Mouse (Mus musculus) limb, embryonic 14.5 days (tissue): ENCODE data around the gene Pitpnb. TPM values are rescaled to one million over a fixed set of nuclear protein-coding genes. Genes with fewer than 3 reads are reported as not detected.
A peak's percentile ranks its signal among the peaks of the same experiment; 100 is the strongest.

Experiments used
- ATAC-seq: fragments of 200-750 bp; cut with Nextera tagmentation; 2 replicates; pipeline ENCODE4 v1.8.0; 2017; ENCODE audit warnings: low read depth, moderate number of reproducible peaks, moderate TSS enrichment; ENCODE audit not compliant: low FRiP score
- DNase-seq: peaks from one replicate; pipeline ENCODE4 v3.0.0-alpha.2; 2015; ENCODE audit warnings: low spot score
- H3K27ac ChIP-seq: fragments of 300-500 bp; sonication (generic); replicated peaks from 2 replicates; pipeline ENCODE4 v1.5.1; 2014; ENCODE audit warnings: low read depth, mild to moderate bottlenecking, low read length, moderate library complexity, mixed read lengths
- H3K27me3 ChIP-seq: fragments of 300-500 bp; sonication (generic); 2 replicates; pipeline ENCODE4 v1.6.1; 2014; ENCODE audit warnings: low read length, mixed read lengths; ENCODE audit not compliant: control insufficient read depth, insufficient read depth
- H3K36me3 ChIP-seq: fragments of 300-500 bp; sonication (generic); 2 replicates; pipeline ENCODE4 v1.6.1; 2014; ENCODE audit warnings: mild to moderate bottlenecking, low read length, moderate library complexity, mixed read lengths; ENCODE audit not compliant: control insufficient read depth, insufficient read depth
- H3K4me1 ChIP-seq: fragments of 300-500 bp; sonication (generic); 2 replicates; pipeline ENCODE4 v1.6.1; 2014; ENCODE audit warnings: antibody characterized with exemption, low read length, mixed read lengths; ENCODE audit not compliant: control insufficient read depth, insufficient read depth
- H3K4me2 ChIP-seq: fragments of 300-500 bp; sonication (generic); replicated peaks from 2 replicates; pipeline ENCODE4 v1.6.1; 2014; ENCODE audit warnings: low read depth, mild to moderate bottlenecking, low read length, moderate library complexity; ENCODE audit not compliant: severe bottlenecking
- H3K4me3 ChIP-seq: fragments of 300-500 bp; sonication (generic); replicated peaks from 2 replicates; pipeline ENCODE4 v1.5.1; 2014; ENCODE audit warnings: low read length
- H3K9ac ChIP-seq: fragments of 300-500 bp; sonication (generic); 2 replicates; pipeline ENCODE4 v1.6.1; 2014; ENCODE audit warnings: mild to moderate bottlenecking, low read depth, low read length, moderate library complexity; ENCODE audit not compliant: severe bottlenecking
- H3K9me3 ChIP-seq: fragments of 300-500 bp; sonication (generic); 2 replicates; pipeline ENCODE4 v1.6.1; 2016; ENCODE audit warnings: low read length; ENCODE audit not compliant: control insufficient read depth
- POLR2A ChIP-seq: fragments of 200-500 bp; IDR thresholded peaks from 2 replicates; pipeline ENCODE4 v1.8.0; 2012; ENCODE audit warnings: inconsistent platforms, mild to moderate bottlenecking, moderate library complexity, borderline replicate concordance; ENCODE audit not compliant: insufficient read depth, insufficient read length; ENCODE audit errors: extremely low read depth
- WGBS: fragments of 180-500 bp; shearing (Covaris S2); extraction: QIAGEN DNeasy Blood & Tissue Kit; methylation state at CpG from one replicate; pipeline ENCODE4 v1.1.7; 2014; 5-methylcytosine and 5-hydroxymethylcytosine counted together
- polyA plus RNA-seq, 2 experiments: library from polyadenylated mRNA; depleted of rRNA in 1 of 2; stranded (reverse) in 1 of 2; unstranded in 1 of 2; fragments of >200 nt; fragmentation: Nextera tagmentation in 1 of 2; extraction: Ambion mirVana in 1 of 2; gene quantifications; 2 replicates each; pipeline versions ENCODE4 v1.2.1 to v1.2.3; 2012 to 2014

The Pitpnb gene
- polyA plus RNA-seq, 2 experiments = 89.6 to 103 TPM

DNA sequence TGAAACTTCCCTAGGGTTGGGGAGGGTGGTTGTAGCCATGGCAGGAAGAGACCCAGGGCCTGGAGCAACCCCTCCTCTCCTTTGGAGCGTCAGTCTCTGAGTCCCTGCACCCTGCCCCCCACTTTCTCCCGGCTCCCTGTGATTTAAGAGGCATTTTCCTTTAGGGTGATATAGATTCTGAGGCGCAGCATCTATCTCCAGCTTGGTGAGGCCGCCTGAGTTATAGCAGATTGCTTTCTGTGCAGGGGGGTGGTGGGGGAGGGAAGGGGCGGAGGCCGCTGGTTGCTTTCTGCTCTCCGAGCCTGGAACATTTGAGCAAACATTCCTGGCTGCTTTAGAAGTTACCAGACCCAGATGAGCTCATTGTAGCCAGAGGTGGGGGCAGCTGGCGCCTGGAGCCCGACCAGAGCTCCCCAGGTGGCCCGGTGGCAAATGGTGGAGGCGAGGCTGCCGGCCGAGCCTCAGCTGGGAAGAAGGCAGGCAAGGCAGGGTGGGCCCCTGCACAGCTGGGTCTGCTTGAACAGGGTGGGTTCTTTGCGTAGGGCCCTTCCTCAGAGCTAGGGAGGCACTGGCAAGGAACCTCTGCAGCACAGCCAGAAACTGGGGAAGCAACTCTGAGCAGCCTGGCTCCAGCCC is 78.0 kb downstream of the Pitpnb start:
- Histone ChIP-seq H3K4me3 (0 out of 2 replicates have a peak overlapping the region, but pooled peaks have one; percentile 8), H3K27me3 (0 out of 2 replicates have a peak, but pooled peaks cover 13% of the 10 kb centered on the region)
- 4% methylated on average over 14 of the region's 14 CpGs for WGBS

DNA sequence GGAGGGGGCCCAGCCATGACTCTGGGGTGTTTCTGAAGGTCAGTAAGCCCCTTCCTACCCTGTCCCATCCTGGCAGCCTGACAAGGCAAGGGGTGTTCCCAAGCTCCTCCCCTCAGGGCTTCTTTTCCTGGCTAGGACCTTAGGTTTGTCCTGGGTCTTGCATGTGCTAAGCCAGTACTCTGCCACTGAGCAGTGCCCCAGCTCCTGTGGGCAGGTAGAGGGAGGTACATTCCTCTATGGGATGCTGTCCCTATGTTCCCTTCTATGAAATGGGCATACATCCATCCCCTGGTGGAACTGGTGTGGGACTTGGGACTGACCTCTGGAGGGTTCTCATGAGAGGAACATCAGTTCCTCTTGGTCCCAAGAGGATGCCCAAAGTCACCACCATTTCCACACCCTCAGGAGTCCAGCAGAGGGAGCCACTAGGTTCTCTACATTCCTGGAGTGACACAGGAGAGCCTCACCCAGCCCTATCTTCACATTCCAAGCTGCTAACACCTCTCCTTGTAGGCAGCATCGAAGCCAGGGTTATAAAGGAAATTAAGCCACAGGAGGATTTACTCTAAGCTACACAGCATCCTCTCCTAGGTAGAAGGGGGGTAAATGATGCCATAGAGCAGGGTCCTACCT is 79.0 kb downstream of the Pitpnb start:
- no peak for DNase-seq
- Histone ChIP-seq H3K9me3 (no peaks in the 10 kb centered on the region), H3K4me1 (peaks cover 35% of the 10 kb centered on the region), H3K4me2 (no peak overlapping the region), H3K27me3 (0 out of 2 replicates have a peak, but pooled peaks cover 13% of the 10 kb centered on the region), H3K36me3 (no peaks in the 10 kb centered on the region), H3K27ac (peak overlapping the region; percentile 83; the same call in 1 of the 2 replicates), H3K4me3 (no peak overlapping the region), H3K9ac (no peak overlapping the region)
- no peak for TF ChIP-seq POLR2A
- ATAC-seq = no peak
- 6% methylated on average over 1 of the region's 1 CpGs for WGBS

More for the DNA sequence above, 78.0 kb downstream of the Pitpnb start:
- no peaks in the 10 kb centered on the region for H3K9me3 ChIP-seq
- peak; percentile 86 for ATAC-seq
- no peak for TF ChIP-seq POLR2A
- peaks cover 28% of the 10 kb centered on the region for H3K4me1 ChIP-seq
- peak overlapping the region; percentile 83 for H3K27ac ChIP-seq
- no peak overlapping the region; the same call in 1 of the 2 replicates for H3K9ac ChIP-seq
- peak; percentile 87 for DNase-seq
- peak overlapping the region; percentile 33 for H3K4me2 ChIP-seq
- no peaks in the 10 kb centered on the region for H3K36me3 ChIP-seq

DNA sequence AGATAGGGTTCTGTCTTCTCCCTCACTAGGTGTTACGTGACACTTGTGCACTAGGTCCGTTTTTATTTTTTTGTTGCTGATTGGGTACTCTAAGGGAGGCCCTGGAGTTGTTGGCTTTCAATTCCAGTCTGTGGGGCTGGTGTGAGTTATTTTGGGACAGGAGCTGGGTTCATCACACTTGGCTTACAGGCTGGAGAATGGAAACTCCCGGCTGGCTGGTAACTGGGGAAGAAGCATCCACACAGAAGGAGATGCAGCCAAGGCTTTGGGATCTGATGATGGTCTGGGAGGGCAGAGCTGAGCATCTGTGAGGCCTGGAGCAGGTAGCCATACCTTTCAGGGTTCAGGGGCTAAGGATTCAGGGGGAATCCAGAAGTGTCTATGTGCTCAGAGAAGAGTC is 80.1 kb downstream of the Pitpnb start:
- no peak for DNase-seq
- Histone ChIP-seq H3K4me2 (no peak overlapping the region), H3K4me1 (peaks cover 43% of the 10 kb centered on the region), H3K4me3 (no peak overlapping the region), H3K36me3 (no peaks in the 10 kb centered on the region), H3K27me3 (0 out of 2 replicates have a peak, but pooled peaks cover 13% of the 10 kb centered on the region), H3K9me3 (no peaks in the 10 kb centered on the region), H3K9ac (no peak overlapping the region), H3K27ac (no peak overlapping the region)
- TF ChIP-seq POLR2A = no peak
- WGBS = 75% methylated on average over 3 of the region's 3 CpGs
- ATAC-seq = no peak

DNA sequence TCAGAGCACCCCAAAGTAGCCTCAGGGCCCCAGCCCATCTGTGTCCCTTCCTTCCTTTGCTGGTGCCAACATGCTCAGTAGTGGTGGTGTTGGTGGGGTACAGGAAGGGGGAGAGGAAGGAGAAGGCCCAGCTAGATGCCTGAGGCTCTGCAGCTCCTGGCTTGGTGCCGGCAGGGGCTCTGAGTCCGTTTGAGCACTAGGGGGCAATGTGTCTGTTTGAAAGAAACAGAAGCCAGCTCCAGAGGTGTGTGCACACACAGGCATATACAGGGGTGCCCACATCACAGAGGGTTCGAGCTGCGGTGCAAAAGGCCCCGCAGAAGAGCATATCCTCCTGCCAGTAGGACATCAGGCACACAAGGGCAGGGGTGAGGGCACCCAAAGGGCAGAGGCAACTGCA is 83.6 kb downstream of the Pitpnb start:
- WGBS = 0% methylated on average over 5 of the region's 5 CpGs
- H3K4me3 ChIP-seq = no peak overlapping the region
- peaks cover 4% of the 10 kb centered on the region for H3K36me3 ChIP-seq
- peak; percentile 88 for DNase-seq
- no peak for TF ChIP-seq POLR2A
- peaks cover 37% of the 10 kb centered on the region for H3K4me1 ChIP-seq
- H3K4me2 ChIP-seq = peak overlapping the region; percentile 75; the same call in 1 of the 2 replicates
- H3K9me3 ChIP-seq = no peaks in the 10 kb centered on the region
- ATAC-seq = no peak; the same call in 1 of the 2 replicates
- H3K9ac ChIP-seq = no peak overlapping the region
- peaks cover 17% of the 10 kb centered on the region; the same call in 1 of the 2 replicates for H3K27me3 ChIP-seq
- no peak overlapping the region for H3K27ac ChIP-seq

DNA sequence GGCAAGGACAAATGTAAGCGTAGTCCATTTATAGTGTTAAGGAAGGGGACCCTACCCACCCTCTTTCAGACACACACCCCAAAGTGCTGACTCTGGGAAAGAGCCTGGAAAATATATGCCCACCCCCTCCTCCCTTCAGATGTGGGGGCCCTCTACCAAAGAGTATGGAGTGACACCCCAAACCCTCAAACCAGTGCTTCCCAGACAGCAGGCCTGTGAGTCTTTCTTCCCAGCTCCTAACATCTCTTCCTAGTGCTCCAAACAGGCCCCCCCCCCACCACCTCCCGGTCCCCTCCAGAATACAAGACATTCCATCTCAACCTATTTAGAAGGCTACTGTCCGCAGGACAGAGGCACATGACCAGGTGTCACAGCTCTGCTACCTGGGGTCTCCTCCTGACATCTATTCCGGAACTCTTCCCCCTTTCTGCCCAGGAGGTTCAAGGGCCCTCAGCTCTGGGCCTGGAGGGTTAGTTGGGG is 84.2 kb downstream of the Pitpnb start:
- Histone ChIP-seq H3K4me1 (peaks cover 37% of the 10 kb centered on the region), H3K9ac (no peak overlapping the region), H3K27ac (no peak overlapping the region), H3K4me2 (peak overlapping the region; percentile 75; the same call in 1 of the 2 replicates), H3K27me3 (peaks cover 23% of the 10 kb centered on the region; the same call in 1 of the 2 replicates), H3K36me3 (peaks cover 10% of the 10 kb centered on the region), H3K9me3 (no peaks in the 10 kb centered on the region), H3K4me3 (no peak overlapping the region)
- no peak for DNase-seq
- WGBS = 38% methylated on average over 4 of the region's 4 CpGs
- no peak for TF ChIP-seq POLR2A
- no peak for ATAC-seq
